Mouse (Mus musculus): Measurements from ENCODE around the gene Thap7. TPM values are rescaled to one million over a fixed set of nuclear protein-coding genes. Genes with fewer than 3 reads are reported as not detected.
A peak's percentile ranks its signal among the peaks of the same experiment; 100 is the strongest.

Gene Thap7
- total RNA-seq, 1 experiment: 32.9 TPM

GRCm38 (mm10) chr16:17491896-17492561 lies 38.9 kb downstream of the Thap7 start:
- Histone ChIP-seq H3K4me3 (ENCODE audit: insufficient read depth in 1 of 2, low read depth in 1 of 2, low read length in 2 of 2, poor library complexity in 1 of 2, severe bottlenecking in 1 of 2) (no peak overlapping the region), H3K4me1 (ENCODE audit: control insufficient read depth in 2 of 2, insufficient read depth in 2 of 2, low read length in 2 of 2, poor library complexity in 1 of 2) (0 out of 4 replicates have a peak, but pooled peaks cover 0 to 3% of the 10 kb centered on the region in 2 experiments), H3K27ac (ENCODE audit: insufficient read depth, low read depth, low read length, poor library complexity, severe bottlenecking) (no peak overlapping the region), H3K9ac (ENCODE audit: insufficient read depth, low read depth, low read length, poor library complexity, severe bottlenecking) (no peak overlapping the region), H3K9me3 (ENCODE audit: control insufficient read depth, insufficient read depth, low read depth, low read length) (no peaks in the 10 kb centered on the region), H3K36me3 (ENCODE audit: control insufficient read depth, insufficient read depth, low read length, poor library complexity, severe bottlenecking) (peaks cover 2% of the 10 kb centered on the region; the same call in 1 of the 2 replicates)
- TF ChIP-seq ZNF384 (IDR thresholded peaks at IDR 0.05; ENCODE audit: low read depth, low read length): no peak
- DNase-seq (ENCODE audit: low read depth, low spot score): no peak
- in situ Hi-C loops (cut with MboI; ENCODE audit: low sequenced_read_pairs in 2 of 2, unreplicated experiment in 2 of 2): no loop called here

GRCm38 (mm10) chr16:17491154-17491553 lies 39.8 kb downstream of the Thap7 start:
- Histone ChIP-seq H3K36me3 (ENCODE audit: control insufficient read depth, insufficient read depth, low read length, poor library complexity, severe bottlenecking) (peaks cover 5% of the 10 kb centered on the region; the same call in 1 of the 2 replicates), H3K27ac (ENCODE audit: insufficient read depth, low read depth, low read length, poor library complexity, severe bottlenecking) (no peak overlapping the region), H3K9me3 (ENCODE audit: control insufficient read depth, insufficient read depth, low read depth, low read length) (no peaks in the 10 kb centered on the region), H3K9ac (ENCODE audit: insufficient read depth, low read depth, low read length, poor library complexity, severe bottlenecking) (no peak overlapping the region), H3K4me1 (ENCODE audit: control insufficient read depth in 2 of 2, insufficient read depth in 2 of 2, low read length in 2 of 2, poor library complexity in 1 of 2) (0 out of 4 replicates have a peak, but pooled peaks cover 0 to 3% of the 10 kb centered on the region in 2 experiments), H3K4me3 (ENCODE audit: insufficient read depth in 1 of 2, low read depth in 1 of 2, low read length in 2 of 2, poor library complexity in 1 of 2, severe bottlenecking in 1 of 2) (no peak overlapping the region)
- no peak for DNase-seq (ENCODE audit: low read depth, low spot score)
- TF ChIP-seq MAFK (IDR thresholded peaks at IDR 0.05; ENCODE audit: insufficient read depth, low read depth, low read length) (no peak), CHD2 (IDR thresholded peaks at IDR 0.05; ENCODE audit: low read depth, low read length) (no peak), ZC3H11A (IDR thresholded peaks at IDR 0.05; ENCODE audit: borderline replicate concordance, low read depth, low read length) (no peak), HCFC1 (IDR thresholded peaks at IDR 0.05; ENCODE audit: borderline replicate concordance, insufficient read depth, low read length) (no peak), ZNF384 (IDR thresholded peaks at IDR 0.05; ENCODE audit: low read depth, low read length) (no peak)
- in situ Hi-C loops (cut with MboI; ENCODE audit: low sequenced_read_pairs in 2 of 2, unreplicated experiment in 2 of 2): no loop called here

- no peak within 1 kb of the TSS for H3K27ac ChIP-seq (ENCODE audit: insufficient read depth, low read depth, low read length, poor library complexity, severe bottlenecking)
- peaks cover 12% of the 10 kb centered on the region for H3K36me3 ChIP-seq (ENCODE audit: control insufficient read depth, insufficient read depth, low read length, poor library complexity, severe bottlenecking)
- H3K9ac ChIP-seq (ENCODE audit: insufficient read depth, low read depth, low read length, poor library complexity, severe bottlenecking): peak within 1 kb of the TSS; percentile 75
- H3K9me3 ChIP-seq (ENCODE audit: control insufficient read depth, insufficient read depth, low read depth, low read length): no peaks in the 10 kb centered on the region
- DNase-seq (ENCODE audit: low read depth, low spot score): peak; percentile 33
- peak within 1 kb of the TSS; percentile 78 to 96 for H3K4me3 ChIP-seq (ENCODE audit: insufficient read depth in 1 of 2, low read depth in 1 of 2, low read length in 2 of 2, poor library complexity in 1 of 2, severe bottlenecking in 1 of 2)
- H3K4me1 ChIP-seq (ENCODE audit: control insufficient read depth in 2 of 2, insufficient read depth in 2 of 2, low read length in 2 of 2, poor library complexity in 1 of 2): 0 out of 4 replicates have a peak, but pooled peaks cover 0 to 3% of the 10 kb centered on the region in 2 experiments
- no peak for TF ChIP-seq HCFC1 (IDR thresholded peaks at IDR 0.05; ENCODE audit: borderline replicate concordance, insufficient read depth, low read length)
- no peak for TF ChIP-seq ZC3H11A (IDR thresholded peaks at IDR 0.05; ENCODE audit: borderline replicate concordance, low read depth, low read length)
- TF ChIP-seq MAFK (IDR thresholded peaks at IDR 0.05; ENCODE audit: insufficient read depth, low read depth, low read length): no peak
- no peak for TF ChIP-seq ZNF384 (IDR thresholded peaks at IDR 0.05; ENCODE audit: low read depth, low read length)
- no peak for TF ChIP-seq CHD2 (IDR thresholded peaks at IDR 0.05; ENCODE audit: low read depth, low read length)
- in situ Hi-C loops (cut with MboI; ENCODE audit: low sequenced_read_pairs in 2 of 2, unreplicated experiment in 2 of 2): no loop called here
These were observed 41.3 kb downstream of the Thap7 start, which contains the start of gene Aifm3 for GRCm38 (mm10) chr16:17489469-17490111. Aifm3 (plus strand) TSS chr16:17489611.

- TF ChIP-seq MAFK (IDR thresholded peaks at IDR 0.05; ENCODE audit: insufficient read depth, low read depth, low read length): no peak
- TF ChIP-seq ZNF384 (IDR thresholded peaks at IDR 0.05; ENCODE audit: low read depth, low read length): no peak
- no peak for TF ChIP-seq HCFC1 (IDR thresholded peaks at IDR 0.05; ENCODE audit: borderline replicate concordance, insufficient read depth, low read length)
- no peak for TF ChIP-seq CHD2 (IDR thresholded peaks at IDR 0.05; ENCODE audit: low read depth, low read length)
- TF ChIP-seq ZC3H11A (IDR thresholded peaks at IDR 0.05; ENCODE audit: borderline replicate concordance, low read depth, low read length): no peak
- no peak overlapping the region for H3K9ac ChIP-seq (ENCODE audit: insufficient read depth, low read depth, low read length, poor library complexity, severe bottlenecking)
- in situ Hi-C loops (cut with MboI; ENCODE audit: low sequenced_read_pairs in 2 of 2, unreplicated experiment in 2 of 2): no loop called here
- no peaks in the 10 kb centered on the region for H3K9me3 ChIP-seq (ENCODE audit: control insufficient read depth, insufficient read depth, low read depth, low read length)
- H3K4me1 ChIP-seq (ENCODE audit: control insufficient read depth in 2 of 2, insufficient read depth in 2 of 2, low read length in 2 of 2, poor library complexity in 1 of 2): 0 out of 4 replicates have a peak, but pooled peaks cover 0 to 3% of the 10 kb centered on the region in 2 experiments
- peaks cover 19% of the 10 kb centered on the region for H3K36me3 ChIP-seq (ENCODE audit: control insufficient read depth, insufficient read depth, low read length, poor library complexity, severe bottlenecking)
- H3K27ac ChIP-seq (ENCODE audit: insufficient read depth, low read depth, low read length, poor library complexity, severe bottlenecking): no peak overlapping the region
- DNase-seq (ENCODE audit: low read depth, low spot score): peak; percentile 37
- peak overlapping the region in 1 of 2 experiments; percentile 51; a peak in 2 of 4 replicates for H3K4me3 ChIP-seq (ENCODE audit: insufficient read depth in 1 of 2, low read depth in 1 of 2, low read length in 2 of 2, poor library complexity in 1 of 2, severe bottlenecking in 1 of 2)
These were observed 42.2 kb downstream of the Thap7 start for GRCm38 (mm10) chr16:17488478-17489468.

All from ES-E14 (cell line).